Mouse (Mus musculus): ENCODE measurements around the gene Pxk. TPM values are rescaled to one million over a fixed set of nuclear protein-coding genes. Genes with fewer than 3 reads are reported as not detected.

Pxk gene
- polyA plus RNA-seq, 1 experiment from 2014 or later = 44.7 TPM

GRCm38 (mm10) chr14:8124046-8124881, 26.3 kb downstream of the Pxk start:
- H3K4me3 ChIP-seq (replicated peaks; ENCODE audit: low read length) = no peak overlapping the region
- 69% methylated on average over 7 of the region's 7 CpGs for WGBS
- H3K9ac ChIP-seq (ENCODE audit: low read length) = no peak overlapping the region

GRCm38 (mm10) chr14:8127971-8128370, 30.0 kb downstream of the Pxk start:
- no peaks in the 10 kb centered on the region for H3K9me3 ChIP-seq (replicated peaks; ENCODE audit: control insufficient read depth, low read length)
- H3K4me3 ChIP-seq (replicated peaks; ENCODE audit: low read length) = no peak overlapping the region
- 64% methylated on average over 5 of the region's 5 CpGs for WGBS
- no peaks in the 10 kb centered on the region for H3K27me3 ChIP-seq (ENCODE audit: control insufficient read depth, insufficient read depth, low read length)
- H3K27ac ChIP-seq (ENCODE audit: low read length) = no peak overlapping the region
- no peak overlapping the region for H3K9ac ChIP-seq (ENCODE audit: low read length)
- H3K4me2 ChIP-seq (ENCODE audit: low read depth, low read length) = no peak overlapping the region
- H3K36me3 ChIP-seq (ENCODE audit: control insufficient read depth, insufficient read depth, low read length) = peaks cover 5% of the 10 kb centered on the region; the same call in 1 of the 2 replicates
- H3K4me1 ChIP-seq (ENCODE audit: control insufficient read depth, insufficient read depth, low read length) = no peaks in the 10 kb centered on the region
- ATAC-seq (ENCODE audit: insufficient read depth, low FRiP score) = no peak

More at GRCm38 (mm10) chr14:8124046-8124881, 26.3 kb downstream of the Pxk start:
- Histone ChIP-seq H3K4me2 (ENCODE audit: low read depth, low read length) (no peak overlapping the region), H3K36me3 (ENCODE audit: control insufficient read depth, insufficient read depth, low read length) (0 out of 2 replicates have a peak, but pooled peaks cover 5% of the 10 kb centered on the region), H3K9me3 (replicated peaks; ENCODE audit: control insufficient read depth, low read length) (no peaks in the 10 kb centered on the region), H3K27ac (ENCODE audit: low read length) (no peak overlapping the region), H3K4me1 (ENCODE audit: control insufficient read depth, insufficient read depth, low read length) (no peaks in the 10 kb centered on the region), H3K27me3 (ENCODE audit: control insufficient read depth, insufficient read depth, low read length) (no peaks in the 10 kb centered on the region)
- no peak; the same call in 1 of the 2 replicates for ATAC-seq (ENCODE audit: insufficient read depth, low FRiP score)

- 80% methylated on average over 8 of the region's 8 CpGs for WGBS
- no peak for ATAC-seq (ENCODE audit: insufficient read depth, low FRiP score)
- H3K27ac ChIP-seq (ENCODE audit: low read length) = no peak overlapping the region
- H3K4me3 ChIP-seq (replicated peaks; ENCODE audit: low read length) = no peak overlapping the region
- H3K27me3 ChIP-seq (ENCODE audit: control insufficient read depth, insufficient read depth, low read length) = no peaks in the 10 kb centered on the region
- H3K4me2 ChIP-seq (ENCODE audit: low read depth, low read length) = no peak overlapping the region
- no peaks in the 10 kb centered on the region for H3K4me1 ChIP-seq (ENCODE audit: control insufficient read depth, insufficient read depth, low read length)
- H3K9me3 ChIP-seq (replicated peaks; ENCODE audit: control insufficient read depth, low read length) = no peaks in the 10 kb centered on the region
- no peak overlapping the region for H3K9ac ChIP-seq (ENCODE audit: low read length)
- H3K36me3 ChIP-seq (ENCODE audit: control insufficient read depth, insufficient read depth, low read length) = no peaks in the 10 kb centered on the region; the same call in 1 of the 2 replicates
Observed at GRCm38 (mm10) chr14:8132789-8133188, 34.8 kb downstream of the Pxk start.

GRCm38 (mm10) chr14:8134234-8134633, 36.2 kb downstream of the Pxk start:
- no peaks in the 10 kb centered on the region for H3K9me3 ChIP-seq (replicated peaks; ENCODE audit: control insufficient read depth, low read length)
- H3K4me3 ChIP-seq (replicated peaks; ENCODE audit: low read length) = no peak overlapping the region
- H3K9ac ChIP-seq (ENCODE audit: low read length) = no peak overlapping the region
- no peak overlapping the region for H3K4me2 ChIP-seq (ENCODE audit: low read depth, low read length)
- H3K27me3 ChIP-seq (ENCODE audit: control insufficient read depth, insufficient read depth, low read length) = no peaks in the 10 kb centered on the region
- ATAC-seq (ENCODE audit: insufficient read depth, low FRiP score) = no peak
- H3K36me3 ChIP-seq (ENCODE audit: control insufficient read depth, insufficient read depth, low read length) = no peaks in the 10 kb centered on the region; the same call in 1 of the 2 replicates
- H3K27ac ChIP-seq (ENCODE audit: low read length) = no peak overlapping the region
- no peaks in the 10 kb centered on the region for H3K4me1 ChIP-seq (ENCODE audit: control insufficient read depth, insufficient read depth, low read length)
- WGBS = 73% methylated on average over 2 of the region's 2 CpGs

- no peaks in the 10 kb centered on the region; the same call in 1 of the 2 replicates for H3K36me3 ChIP-seq (ENCODE audit: control insufficient read depth, insufficient read depth, low read length)
- peak; percentile 40; the same call in 1 of the 2 replicates for ATAC-seq (ENCODE audit: insufficient read depth, low FRiP score)
- H3K27ac ChIP-seq (ENCODE audit: low read length) = no peak overlapping the region
- H3K4me2 ChIP-seq (ENCODE audit: low read depth, low read length) = no peak overlapping the region
- H3K27me3 ChIP-seq (ENCODE audit: control insufficient read depth, insufficient read depth, low read length) = no peaks in the 10 kb centered on the region
- WGBS = 59% methylated on average over 3 of the region's 3 CpGs
- no peak overlapping the region for H3K9ac ChIP-seq (ENCODE audit: low read length)
- H3K4me1 ChIP-seq (ENCODE audit: control insufficient read depth, insufficient read depth, low read length) = no peaks in the 10 kb centered on the region
- no peak overlapping the region for H3K4me3 ChIP-seq (replicated peaks; ENCODE audit: low read length)
- no peaks in the 10 kb centered on the region for H3K9me3 ChIP-seq (replicated peaks; ENCODE audit: control insufficient read depth, low read length)
Observed at GRCm38 (mm10) chr14:8135130-8135529, 37.1 kb downstream of the Pxk start.

- ATAC-seq (ENCODE audit: insufficient read depth, low FRiP score) = no peak
- WGBS = 80% methylated on average over 23 of the region's 23 CpGs
- no peaks in the 10 kb centered on the region; the same call in 1 of the 2 replicates for H3K36me3 ChIP-seq (ENCODE audit: control insufficient read depth, insufficient read depth, low read length)
- no peaks in the 10 kb centered on the region for H3K27me3 ChIP-seq (ENCODE audit: control insufficient read depth, insufficient read depth, low read length)
- H3K4me1 ChIP-seq (ENCODE audit: control insufficient read depth, insufficient read depth, low read length) = no peaks in the 10 kb centered on the region
- H3K4me3 ChIP-seq (replicated peaks; ENCODE audit: low read length) = no peak overlapping the region
- H3K4me2 ChIP-seq (ENCODE audit: low read depth, low read length) = no peak overlapping the region
- no peak overlapping the region for H3K9ac ChIP-seq (ENCODE audit: low read length)
- H3K9me3 ChIP-seq (replicated peaks; ENCODE audit: control insufficient read depth, low read length) = no peaks in the 10 kb centered on the region
- H3K27ac ChIP-seq (ENCODE audit: low read length) = no peak overlapping the region
Observed at GRCm38 (mm10) chr14:8139724-8140710, 42.0 kb downstream of the Pxk start.

- Histone ChIP-seq H3K4me2 (ENCODE audit: low read depth, low read length) (no peak overlapping the region), H3K4me3 (replicated peaks; ENCODE audit: low read length) (no peak overlapping the region), H3K4me1 (ENCODE audit: control insufficient read depth, insufficient read depth, low read length) (no peaks in the 10 kb centered on the region), H3K36me3 (ENCODE audit: control insufficient read depth, insufficient read depth, low read length) (no peaks in the 10 kb centered on the region; the same call in 1 of the 2 replicates), H3K27ac (ENCODE audit: low read length) (no peak overlapping the region), H3K9ac (ENCODE audit: low read length) (no peak overlapping the region), H3K27me3 (ENCODE audit: control insufficient read depth, insufficient read depth, low read length) (no peaks in the 10 kb centered on the region), H3K9me3 (replicated peaks; ENCODE audit: control insufficient read depth, low read length) (no peaks in the 10 kb centered on the region)
- 84% methylated on average over 2 of the region's 2 CpGs for WGBS
- ATAC-seq (ENCODE audit: insufficient read depth, low FRiP score) = no peak
Observed at GRCm38 (mm10) chr14:8141131-8141530, 43.1 kb downstream of the Pxk start.

- no peaks in the 10 kb centered on the region for H3K9me3 ChIP-seq (replicated peaks; ENCODE audit: control insufficient read depth, low read length)
- no peak overlapping the region for H3K9ac ChIP-seq (ENCODE audit: low read length)
- H3K36me3 ChIP-seq (ENCODE audit: control insufficient read depth, insufficient read depth, low read length) = peaks cover 4% of the 10 kb centered on the region; the same call in 1 of the 2 replicates
- 86% methylated on average over 13 of the region's 13 CpGs for WGBS
- no peaks in the 10 kb centered on the region for H3K27me3 ChIP-seq (ENCODE audit: control insufficient read depth, insufficient read depth, low read length)
- no peak overlapping the region for H3K4me3 ChIP-seq (replicated peaks; ENCODE audit: low read length)
- H3K4me1 ChIP-seq (ENCODE audit: control insufficient read depth, insufficient read depth, low read length) = no peaks in the 10 kb centered on the region
- H3K4me2 ChIP-seq (ENCODE audit: low read depth, low read length) = no peak overlapping the region
- ATAC-seq (ENCODE audit: insufficient read depth, low FRiP score) = no peak
- 0 out of 2 replicates have a peak overlapping the region, but pooled peaks have one; percentile 10 for H3K27ac ChIP-seq (ENCODE audit: low read length)
Observed at GRCm38 (mm10) chr14:8145594-8146558, 47.9 kb downstream of the Pxk start.
